In genomic region chr12:29368107-29368819, GRCm38 (mm10) we compare ENCODE assay signal across 8 mouse cellular contexts.
DNase-seq lines count a peak whose midpoint lies in the region; ATAC-seq lines count a peak whose summit lies in the region.

No protein-coding gene starts in this region.

- ATAC-seq in embryonic facial prominence, embryonic 13.5 days (ENCODE audit: insufficient number of reproducible peaks, insufficient read depth, low FRiP score, low TSS enrichment, low read depth) = no peak
- no peak for ATAC-seq in heart, embryonic 12.5 days (ENCODE audit: insufficient number of reproducible peaks, low FRiP score)
- ATAC-seq in kidney, embryonic 16.5 days (ENCODE audit: low FRiP score, low TSS enrichment) = peak; percentile 61; the same call in 1 of the 2 replicates
- ATAC-seq in limb, embryonic 15.5 days (ENCODE audit: insufficient number of reproducible peaks, low FRiP score, low TSS enrichment, low read depth) = no peak
- ATAC-seq in inflammation-experienced regulatory T-cells, adult 6 months = no peak

- peak overlapping the region; percentile 11; the same call in 1 of the 2 replicates for H3K9ac ChIP-seq in embryonic facial prominence, embryonic 13.5 days
- no peak overlapping the region for H3K9ac ChIP-seq in heart, embryonic 12.5 days
- H3K9ac ChIP-seq in kidney, embryonic 16.5 days (replicated peaks; ENCODE audit: low read length) = peak overlapping the region; percentile 32
- no peak overlapping the region for H3K9ac ChIP-seq in limb, embryonic 15.5 days

- H3K36me3 ChIP-seq in embryonic facial prominence, embryonic 13.5 days = no peaks in the 10 kb centered on the region
- no peaks in the 10 kb centered on the region for H3K36me3 ChIP-seq in heart, embryonic 12.5 days
- no peaks in the 10 kb centered on the region for H3K36me3 ChIP-seq in kidney, embryonic 16.5 days (ENCODE audit: insufficient read depth, low read length)
- no peaks in the 10 kb centered on the region for H3K36me3 ChIP-seq in limb, embryonic 15.5 days

- WGBS in embryonic facial prominence, embryonic 13.5 days = 14% methylated on average over 19 of the region's 19 CpGs
- 20% methylated on average over 19 of the region's 19 CpGs for WGBS in heart, embryonic 12.5 days
- 8% methylated on average over 19 of the region's 19 CpGs for WGBS in kidney, embryonic 16.5 days
- 21% methylated on average over 19 of the region's 19 CpGs for WGBS in limb, embryonic 15.5 days

- no peaks in the 10 kb centered on the region for H3K9me3 ChIP-seq in embryonic facial prominence, embryonic 13.5 days
- no peaks in the 10 kb centered on the region for H3K9me3 ChIP-seq in heart, embryonic 12.5 days (replicated peaks)
- no peaks in the 10 kb centered on the region for H3K9me3 ChIP-seq in kidney, embryonic 16.5 days (ENCODE audit: low read length)
- no peaks in the 10 kb centered on the region for H3K9me3 ChIP-seq in limb, embryonic 15.5 days

- H3K4me1 ChIP-seq in embryonic facial prominence, embryonic 13.5 days = peaks cover 12% of the 10 kb centered on the region
- H3K4me1 ChIP-seq in heart, embryonic 12.5 days (replicated peaks) = peaks cover 34% of the 10 kb centered on the region
- peaks cover 12% of the 10 kb centered on the region for H3K4me1 ChIP-seq in kidney, embryonic 16.5 days (ENCODE audit: insufficient read depth, low read length)
- peaks cover 10% of the 10 kb centered on the region for H3K4me1 ChIP-seq in limb, embryonic 15.5 days

- peak; percentile 8 for DNase-seq in ovary, adult 18-20 months (ENCODE audit: low spot score)
- no peak for DNase-seq in ovary, postnatal 10 days (ENCODE audit: low spot score)
- peak; percentile 53 to 57 for DNase-seq in right cerebral cortex, postnatal 36 days (ENCODE audit: low spot score in 2 of 2)

- H3K27ac ChIP-seq in embryonic facial prominence, embryonic 13.5 days = no peak overlapping the region
- no peak overlapping the region for H3K27ac ChIP-seq in heart, embryonic 12.5 days (ENCODE audit: poor library complexity, severe bottlenecking)
- H3K27ac ChIP-seq in kidney, embryonic 16.5 days (ENCODE audit: low read length) = no peak overlapping the region; the same call in 1 of the 2 replicates
- H3K27ac ChIP-seq in limb, embryonic 15.5 days = no peak overlapping the region

- H3K27me3 ChIP-seq in embryonic facial prominence, embryonic 13.5 days = no peaks in the 10 kb centered on the region
- no peaks in the 10 kb centered on the region; the same call in 1 of the 2 replicates for H3K27me3 ChIP-seq in heart, embryonic 12.5 days (replicated peaks)
- H3K27me3 ChIP-seq in kidney, embryonic 16.5 days (ENCODE audit: insufficient read depth, low read length) = no peaks in the 10 kb centered on the region
- H3K27me3 ChIP-seq in limb, embryonic 15.5 days = no peaks in the 10 kb centered on the region

- H3K4me3 ChIP-seq in embryonic facial prominence, embryonic 13.5 days = peak overlapping the region; percentile 14
- H3K4me3 ChIP-seq in heart, embryonic 12.5 days = peak overlapping the region; percentile 26
- peak overlapping the region; percentile 38 for H3K4me3 ChIP-seq in kidney, embryonic 16.5 days (ENCODE audit: low read length)
- H3K4me3 ChIP-seq in limb, embryonic 15.5 days = no peak overlapping the region

- peak overlapping the region; percentile 51 for H3K4me2 ChIP-seq in embryonic facial prominence, embryonic 13.5 days
- peak overlapping the region; percentile 58 for H3K4me2 ChIP-seq in heart, embryonic 12.5 days
- H3K4me2 ChIP-seq in kidney, embryonic 16.5 days (replicated peaks; ENCODE audit: low read depth, low read length) = peak overlapping the region; percentile 59
- peak overlapping the region; percentile 17; the same call in 1 of the 2 replicates for H3K4me2 ChIP-seq in limb, embryonic 15.5 days

Comparison
In these comparisons a context has a peak if more than half of its experiments do, and no peak if none do; other contexts are left out.
1. H3K9ac ChIP-seq: peak in embryonic facial prominence, embryonic 13.5 days (single experiment) and kidney, embryonic 16.5 days (single experiment); none in heart, embryonic 12.5 days (single experiment) and limb, embryonic 15.5 days (single experiment).
2. Peak in every context shown above with its lines, with median percentiles within 50 percentile points of each other: H3K4me2 ChIP-seq.